Mouse (Mus musculus): Measurements from ENCODE around the gene Hoxb2. TPM values are rescaled to one million over a fixed set of nuclear protein-coding genes. Genes with fewer than 3 reads are reported as not detected.

The Hoxb2 gene
- polyA plus RNA-seq, 1 experiment from 2014 or later, result 0.11 TPM

- Histone ChIP-seq H3K36me3 (ENCODE audit: control insufficient read depth, insufficient read depth, low read length) (no peaks in the 10 kb centered on the region), H3K27ac (ENCODE audit: low read length) (no peak overlapping the region), H3K9ac (ENCODE audit: low read depth, low read length) (no peak overlapping the region), H3K4me1 (ENCODE audit: control insufficient read depth, insufficient read depth, low read length) (no peaks in the 10 kb centered on the region), H3K9me3 (replicated peaks; ENCODE audit: control insufficient read depth, low read length, poor library complexity, severe bottlenecking) (no peaks in the 10 kb centered on the region), H3K27me3 (ENCODE audit: control insufficient read depth, insufficient read depth, low read depth, low read length) (peaks cover 91% of the 10 kb centered on the region), H3K4me2 (ENCODE audit: low read length) (no peak overlapping the region), H3K4me3 (ENCODE audit: low read depth, low read length) (no peak overlapping the region)
- 4% methylated on average over 5 of the region's 5 CpGs for WGBS
- ATAC-seq, result no peak
Observed at GRCm38 (mm10) chr11:96321846-96322245, 28.5 kb upstream of the Hoxb2 start.

GRCm38 (mm10) chr11:96322738-96323137, 27.6 kb upstream of the Hoxb2 start:
- WGBS, result 2% methylated on average over 6 of the region's 6 CpGs

GRCm38 (mm10) chr11:96323154-96323553, 27.2 kb upstream of the Hoxb2 start, which contains the start of gene Hoxb3:
TSS of gene Hoxb3 (plus strand) at chr11:96323326.
- under 1% methylated on average over 10 of the region's 10 CpGs for WGBS
- Histone ChIP-seq H3K4me2 (ENCODE audit: low read length) (no peak within 1 kb of the TSS), H3K9ac (ENCODE audit: low read depth, low read length) (no peak within 1 kb of the TSS), H3K9me3 (replicated peaks; ENCODE audit: control insufficient read depth, low read length, poor library complexity, severe bottlenecking) (no peaks in the 10 kb centered on the region), H3K4me1 (ENCODE audit: control insufficient read depth, insufficient read depth, low read length) (no peaks in the 10 kb centered on the region), H3K27me3 (ENCODE audit: control insufficient read depth, insufficient read depth, low read depth, low read length) (peaks cover 93% of the 10 kb centered on the region), H3K4me3 (ENCODE audit: low read depth, low read length) (no peak within 1 kb of the TSS), H3K36me3 (ENCODE audit: control insufficient read depth, insufficient read depth, low read length) (no peaks in the 10 kb centered on the region), H3K27ac (ENCODE audit: low read length) (no peak within 1 kb of the TSS)
- no peak for ATAC-seq

More at GRCm38 (mm10) chr11:96322738-96323137, 27.6 kb upstream of the Hoxb2 start:
- ATAC-seq, result no peak
- Histone ChIP-seq H3K4me3 (ENCODE audit: low read depth, low read length) (no peak overlapping the region), H3K27ac (ENCODE audit: low read length) (no peak overlapping the region), H3K9me3 (replicated peaks; ENCODE audit: control insufficient read depth, low read length, poor library complexity, severe bottlenecking) (no peaks in the 10 kb centered on the region), H3K4me1 (ENCODE audit: control insufficient read depth, insufficient read depth, low read length) (no peaks in the 10 kb centered on the region), H3K4me2 (ENCODE audit: low read length) (no peak overlapping the region), H3K27me3 (ENCODE audit: control insufficient read depth, insufficient read depth, low read depth, low read length) (peaks cover 93% of the 10 kb centered on the region), H3K36me3 (ENCODE audit: control insufficient read depth, insufficient read depth, low read length) (no peaks in the 10 kb centered on the region), H3K9ac (ENCODE audit: low read depth, low read length) (no peak overlapping the region)

GRCm38 (mm10) chr11:96324125-96324524, 26.2 kb upstream of the Hoxb2 start:
- no peak overlapping the region for H3K9ac ChIP-seq (ENCODE audit: low read depth, low read length)
- H3K4me3 ChIP-seq (ENCODE audit: low read depth, low read length), result no peak overlapping the region
- no peaks in the 10 kb centered on the region for H3K9me3 ChIP-seq (replicated peaks; ENCODE audit: control insufficient read depth, low read length, poor library complexity, severe bottlenecking)
- H3K4me2 ChIP-seq (ENCODE audit: low read length), result no peak overlapping the region
- H3K36me3 ChIP-seq (ENCODE audit: control insufficient read depth, insufficient read depth, low read length), result no peaks in the 10 kb centered on the region
- 0% methylated on average over 5 of the region's 5 CpGs for WGBS
- no peaks in the 10 kb centered on the region for H3K4me1 ChIP-seq (ENCODE audit: control insufficient read depth, insufficient read depth, low read length)
- peaks cover 94% of the 10 kb centered on the region for H3K27me3 ChIP-seq (ENCODE audit: control insufficient read depth, insufficient read depth, low read depth, low read length)
- H3K27ac ChIP-seq (ENCODE audit: low read length), result no peak overlapping the region
- ATAC-seq, result no peak

- Histone ChIP-seq H3K4me1 (ENCODE audit: control insufficient read depth, insufficient read depth, low read length) (no peaks in the 10 kb centered on the region), H3K9ac (ENCODE audit: low read depth, low read length) (no peak overlapping the region), H3K4me2 (ENCODE audit: low read length) (no peak overlapping the region), H3K36me3 (ENCODE audit: control insufficient read depth, insufficient read depth, low read length) (no peaks in the 10 kb centered on the region), H3K9me3 (replicated peaks; ENCODE audit: control insufficient read depth, low read length, poor library complexity, severe bottlenecking) (no peaks in the 10 kb centered on the region), H3K27me3 (ENCODE audit: control insufficient read depth, insufficient read depth, low read depth, low read length) (peaks cover 94% of the 10 kb centered on the region), H3K4me3 (ENCODE audit: low read depth, low read length) (no peak overlapping the region), H3K27ac (ENCODE audit: low read length) (no peak overlapping the region)
- 3% methylated on average over 8 of the region's 8 CpGs for WGBS
- no peak for ATAC-seq
Observed at GRCm38 (mm10) chr11:96324965-96325364, 25.4 kb upstream of the Hoxb2 start.

- Histone ChIP-seq H3K4me3 (ENCODE audit: low read depth, low read length) (no peak overlapping the region), H3K9me3 (replicated peaks; ENCODE audit: control insufficient read depth, low read length, poor library complexity, severe bottlenecking) (no peaks in the 10 kb centered on the region), H3K36me3 (ENCODE audit: control insufficient read depth, insufficient read depth, low read length) (no peaks in the 10 kb centered on the region), H3K4me1 (ENCODE audit: control insufficient read depth, insufficient read depth, low read length) (no peaks in the 10 kb centered on the region), H3K4me2 (ENCODE audit: low read length) (no peak overlapping the region), H3K9ac (ENCODE audit: low read depth, low read length) (no peak overlapping the region), H3K27me3 (ENCODE audit: control insufficient read depth, insufficient read depth, low read depth, low read length) (peaks cover 94% of the 10 kb centered on the region), H3K27ac (ENCODE audit: low read length) (no peak overlapping the region)
- 1% methylated on average over 22 of the region's 22 CpGs for WGBS
- no peak for ATAC-seq
Observed at GRCm38 (mm10) chr11:96325747-96326212, 24.5 kb upstream of the Hoxb2 start.

GRCm38 (mm10) chr11:96326705-96327104, 23.6 kb upstream of the Hoxb2 start:
- Histone ChIP-seq H3K27ac (ENCODE audit: low read length) (no peak overlapping the region), H3K4me1 (ENCODE audit: control insufficient read depth, insufficient read depth, low read length) (no peaks in the 10 kb centered on the region), H3K9ac (ENCODE audit: low read depth, low read length) (no peak overlapping the region), H3K36me3 (ENCODE audit: control insufficient read depth, insufficient read depth, low read length) (no peaks in the 10 kb centered on the region), H3K27me3 (ENCODE audit: control insufficient read depth, insufficient read depth, low read depth, low read length) (peaks cover 95% of the 10 kb centered on the region), H3K9me3 (replicated peaks; ENCODE audit: control insufficient read depth, low read length, poor library complexity, severe bottlenecking) (no peaks in the 10 kb centered on the region), H3K4me2 (ENCODE audit: low read length) (no peak overlapping the region), H3K4me3 (ENCODE audit: low read depth, low read length) (no peak overlapping the region)
- 3% methylated on average over 12 of the region's 12 CpGs for WGBS
- ATAC-seq, result no peak

- 3% methylated on average over 7 of the region's 7 CpGs for WGBS
- Histone ChIP-seq H3K9ac (ENCODE audit: low read depth, low read length) (no peak overlapping the region), H3K4me1 (ENCODE audit: control insufficient read depth, insufficient read depth, low read length) (no peaks in the 10 kb centered on the region), H3K4me2 (ENCODE audit: low read length) (no peak overlapping the region), H3K36me3 (ENCODE audit: control insufficient read depth, insufficient read depth, low read length) (no peaks in the 10 kb centered on the region), H3K9me3 (replicated peaks; ENCODE audit: control insufficient read depth, low read length, poor library complexity, severe bottlenecking) (no peaks in the 10 kb centered on the region), H3K4me3 (ENCODE audit: low read depth, low read length) (no peak overlapping the region), H3K27me3 (ENCODE audit: control insufficient read depth, insufficient read depth, low read depth, low read length) (peaks cover 95% of the 10 kb centered on the region), H3K27ac (ENCODE audit: low read length) (no peak overlapping the region)
- ATAC-seq, result no peak
Observed at GRCm38 (mm10) chr11:96327122-96327521, 23.2 kb upstream of the Hoxb2 start.

GRCm38 (mm10) chr11:96327750-96328149, 22.6 kb upstream of the Hoxb2 start:
- 0% methylated on average over 5 of the region's 5 CpGs for WGBS
- Histone ChIP-seq H3K4me1 (ENCODE audit: control insufficient read depth, insufficient read depth, low read length) (no peaks in the 10 kb centered on the region), H3K9ac (ENCODE audit: low read depth, low read length) (no peak overlapping the region), H3K36me3 (ENCODE audit: control insufficient read depth, insufficient read depth, low read length) (no peaks in the 10 kb centered on the region), H3K4me2 (ENCODE audit: low read length) (no peak overlapping the region), H3K9me3 (replicated peaks; ENCODE audit: control insufficient read depth, low read length, poor library complexity, severe bottlenecking) (no peaks in the 10 kb centered on the region), H3K27ac (ENCODE audit: low read length) (no peak overlapping the region), H3K27me3 (ENCODE audit: control insufficient read depth, insufficient read depth, low read depth, low read length) (peaks cover 95% of the 10 kb centered on the region), H3K4me3 (ENCODE audit: low read depth, low read length) (no peak overlapping the region)
- ATAC-seq, result no peak

Measured in midbrain, embryonic 16.5 days (tissue).